Mouse (Mus musculus) midbrain, embryonic 12.5 days (tissue): ENCODE results near the gene Grm8. TPM values are rescaled to one million over a fixed set of nuclear protein-coding genes. Genes with fewer than 3 reads are reported as not detected.

ENCODE experiments used
- ATAC-seq: fragments of 200-750 bp; cut with Nextera tagmentation; 2 replicates; pipeline ENCODE4 v1.8.0; 2017; ENCODE audit warnings: low read depth, moderate TSS enrichment, moderate library complexity; ENCODE audit not compliant: low FRiP score
- H3K27ac ChIP-seq: fragments of 300-500 bp; sonication (generic); replicated peaks from 2 replicates; pipeline ENCODE4 v1.5.1; 2016; ENCODE audit warnings: mild to moderate bottlenecking
- H3K27me3 ChIP-seq: fragments of 300-500 bp; sonication (generic); 2 replicates; pipeline ENCODE4 v1.6.1; 2016; ENCODE audit warnings: mild to moderate bottlenecking
- H3K36me3 ChIP-seq: fragments of 300-500 bp; sonication (generic); 2 replicates; pipeline ENCODE4 v1.6.1; 2016
- H3K4me1 ChIP-seq: fragments of 300-500 bp; sonication (generic); 2 replicates; pipeline ENCODE4 v1.6.1; 2016
- H3K4me2 ChIP-seq: fragments of 300-500 bp; sonication (generic); replicated peaks from 2 replicates; pipeline ENCODE4 v1.6.1; 2016; ENCODE audit warnings: mild to moderate bottlenecking, moderate library complexity
- H3K4me3 ChIP-seq: fragments of 300-500 bp; sonication (generic); 2 replicates; pipeline ENCODE4 v1.5.1; 2016; ENCODE audit warnings: mild to moderate bottlenecking
- H3K9ac ChIP-seq: fragments of 300-500 bp; sonication (generic); replicated peaks from 2 replicates; pipeline ENCODE4 v1.6.1; 2016; ENCODE audit warnings: mild to moderate bottlenecking, moderate library complexity
- H3K9me3 ChIP-seq: fragments of 300-500 bp; sonication (generic); 2 replicates; pipeline ENCODE4 v1.6.1; 2016; ENCODE audit warnings: mild to moderate bottlenecking
- WGBS: fragments of 180-500 bp; shearing (Covaris S2); methylation state at CpG from one replicate; pipeline ENCODE4 v1.1.7; 2016; 5-methylcytosine and 5-hydroxymethylcytosine counted together
- polyA plus RNA-seq: library from polyadenylated mRNA; unstranded; fragments of >200 nt; fragmentation: Nextera tagmentation; extraction: Ambion mirVana; gene quantifications from 2 replicates; pipeline ENCODE4 v1.2.1, GENCODE M21; 2016

Grm8 gene
- polyA plus RNA-seq, 1 experiment from 2014 or later: 6.4 TPM

- 77% methylated on average over 1 of the region's 1 CpGs for WGBS
- H3K9me3 ChIP-seq: no peaks in the 10 kb centered on the region
- H3K27me3 ChIP-seq: no peaks in the 10 kb centered on the region
- ATAC-seq: no peak
- no peak overlapping the region for H3K4me3 ChIP-seq
- H3K36me3 ChIP-seq: no peaks in the 10 kb centered on the region
- H3K4me1 ChIP-seq: no peaks in the 10 kb centered on the region
- H3K4me2 ChIP-seq: no peak overlapping the region
- H3K9ac ChIP-seq: no peak overlapping the region
- H3K27ac ChIP-seq: no peak overlapping the region
Observed at GRCm38 (mm10) chr6:28017653-28018052, 117.3 kb downstream of the Grm8 start.

DNA sequence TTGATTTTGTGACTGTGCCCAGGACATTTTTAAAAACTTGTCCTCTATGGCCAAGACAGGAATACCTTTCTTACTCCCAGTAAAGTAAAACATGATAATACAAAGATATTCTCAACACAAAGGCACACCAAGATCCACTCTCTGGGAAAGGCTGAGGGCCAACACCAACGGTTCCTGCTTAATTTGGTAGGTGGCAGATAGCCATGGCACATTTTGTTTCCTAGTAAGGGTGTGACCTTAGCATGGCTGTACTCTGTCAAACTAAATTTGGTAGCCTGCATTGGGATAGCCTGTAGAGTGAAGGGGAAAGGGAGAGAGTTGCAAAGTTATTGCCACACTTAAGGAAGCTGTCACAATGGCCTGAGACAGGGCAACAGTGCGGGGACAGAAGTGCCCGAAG is 128.0 kb downstream of the Grm8 start:
- Histone ChIP-seq H3K4me1 (no peaks in the 10 kb centered on the region), H3K4me3 (no peak overlapping the region), H3K27ac (no peak overlapping the region), H3K27me3 (no peaks in the 10 kb centered on the region), H3K4me2 (no peak overlapping the region), H3K9ac (no peak overlapping the region), H3K9me3 (no peaks in the 10 kb centered on the region), H3K36me3 (no peaks in the 10 kb centered on the region)
- ATAC-seq: no peak
- 91% methylated on average over 3 of the region's 3 CpGs for WGBS

- Histone ChIP-seq H3K4me1 (no peaks in the 10 kb centered on the region), H3K9me3 (no peaks in the 10 kb centered on the region), H3K27ac (no peak overlapping the region), H3K4me2 (no peak overlapping the region), H3K27me3 (no peaks in the 10 kb centered on the region), H3K9ac (no peak overlapping the region), H3K4me3 (no peak overlapping the region), H3K36me3 (no peaks in the 10 kb centered on the region)
- WGBS: 91% methylated on average over 2 of the region's 2 CpGs
- ATAC-seq: no peak
Observed at GRCm38 (mm10) chr6:27997250-27997649, 137.7 kb downstream of the Grm8 start.

DNA sequence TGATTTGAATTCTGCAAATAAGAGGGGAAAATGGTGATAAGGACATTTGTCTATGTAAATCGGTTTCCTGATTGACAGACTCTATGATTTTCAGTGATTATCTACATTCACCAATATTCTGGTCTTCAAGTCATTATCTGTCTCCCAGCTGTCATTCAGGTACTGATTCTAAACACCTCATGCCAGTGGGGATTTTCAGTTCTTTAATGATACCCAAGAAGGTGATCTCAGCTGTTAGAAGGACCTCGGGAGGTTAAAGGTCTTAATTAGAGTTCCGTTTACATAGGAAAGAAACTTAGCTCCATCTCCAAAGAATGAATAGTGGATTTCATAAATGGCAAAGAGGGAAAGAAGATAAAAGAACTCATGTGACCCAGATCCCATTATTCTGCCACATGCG is 143.7 kb downstream of the Grm8 start:
- WGBS: 54% methylated on average over 4 of the region's 4 CpGs
- no peak overlapping the region for H3K4me3 ChIP-seq
- peak; percentile 56 for ATAC-seq

GRCm38 (mm10) chr6:27982598-27982997 is 152.4 kb downstream of the Grm8 start:
- Histone ChIP-seq H3K36me3 (no peaks in the 10 kb centered on the region), H3K9ac (no peak overlapping the region), H3K4me3 (no peak overlapping the region), H3K4me1 (no peaks in the 10 kb centered on the region), H3K9me3 (no peaks in the 10 kb centered on the region), H3K27me3 (no peaks in the 10 kb centered on the region), H3K27ac (no peak overlapping the region), H3K4me2 (no peak overlapping the region)
- no peak for ATAC-seq
- 79% methylated on average over 3 of the region's 3 CpGs for whole genome bisulfite sequencing

More for the DNA sequence above, 143.7 kb downstream of the Grm8 start:
- Histone ChIP-seq H3K9ac (no peak overlapping the region), H3K4me2 (no peak overlapping the region), H3K9me3 (no peaks in the 10 kb centered on the region), H3K36me3 (no peaks in the 10 kb centered on the region), H3K4me1 (no peaks in the 10 kb centered on the region), H3K27ac (no peak overlapping the region), H3K27me3 (no peaks in the 10 kb centered on the region)

DNA sequence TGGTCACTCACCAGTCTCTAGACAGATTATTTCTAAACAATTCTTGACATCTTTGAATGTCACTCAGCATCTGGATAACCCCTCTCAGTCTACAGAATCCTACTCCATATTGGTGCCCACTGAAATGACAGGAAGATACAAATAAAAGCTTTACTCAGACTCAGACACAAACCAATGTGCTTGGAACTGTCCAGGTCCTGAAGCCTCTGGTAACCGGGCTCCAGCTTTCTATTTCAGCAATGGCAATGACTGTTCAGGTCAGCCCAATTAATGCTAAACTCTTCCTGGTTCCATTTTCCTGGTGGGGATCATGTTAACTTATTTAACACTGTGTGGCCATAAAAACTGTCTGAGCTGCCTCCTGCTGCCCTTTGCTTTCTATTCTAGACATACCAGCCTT is 153.0 kb downstream of the Grm8 start:
- Histone ChIP-seq H3K4me3 (no peak overlapping the region), H3K4me2 (no peak overlapping the region), H3K9ac (no peak overlapping the region), H3K9me3 (no peaks in the 10 kb centered on the region), H3K36me3 (no peaks in the 10 kb centered on the region), H3K4me1 (no peaks in the 10 kb centered on the region), H3K27ac (no peak overlapping the region), H3K27me3 (no peaks in the 10 kb centered on the region)
- no peak for ATAC-seq
- WGBS: 46% methylated on average over 1 of the region's 1 CpGs

DNA sequence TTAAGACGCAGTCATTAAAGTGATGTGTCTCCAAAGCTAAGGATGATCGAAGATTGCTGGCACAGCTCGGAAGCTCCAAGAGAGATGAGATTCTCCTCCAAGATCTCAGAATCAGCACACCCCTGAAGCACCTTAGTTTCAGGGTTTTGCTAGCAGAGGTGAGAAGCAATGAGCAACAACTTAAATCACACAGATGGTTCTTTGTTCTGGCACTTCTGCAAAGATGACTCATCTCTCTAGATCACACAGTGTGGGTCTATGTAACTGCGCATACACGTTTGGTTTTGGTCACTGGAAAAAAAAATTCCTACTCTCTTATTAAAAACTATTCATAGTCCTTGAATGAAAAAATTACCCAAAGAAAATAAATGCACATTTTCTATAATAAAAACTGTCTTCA is 157.6 kb downstream of the Grm8 start:
- no peak for ATAC-seq
- Histone ChIP-seq H3K4me3 (no peak overlapping the region), H3K4me1 (no peaks in the 10 kb centered on the region), H3K9me3 (no peaks in the 10 kb centered on the region), H3K27ac (no peak overlapping the region), H3K9ac (no peak overlapping the region), H3K4me2 (no peak overlapping the region), H3K27me3 (no peaks in the 10 kb centered on the region), H3K36me3 (no peaks in the 10 kb centered on the region)
- WGBS: 93% methylated on average over 5 of the region's 5 CpGs

DNA sequence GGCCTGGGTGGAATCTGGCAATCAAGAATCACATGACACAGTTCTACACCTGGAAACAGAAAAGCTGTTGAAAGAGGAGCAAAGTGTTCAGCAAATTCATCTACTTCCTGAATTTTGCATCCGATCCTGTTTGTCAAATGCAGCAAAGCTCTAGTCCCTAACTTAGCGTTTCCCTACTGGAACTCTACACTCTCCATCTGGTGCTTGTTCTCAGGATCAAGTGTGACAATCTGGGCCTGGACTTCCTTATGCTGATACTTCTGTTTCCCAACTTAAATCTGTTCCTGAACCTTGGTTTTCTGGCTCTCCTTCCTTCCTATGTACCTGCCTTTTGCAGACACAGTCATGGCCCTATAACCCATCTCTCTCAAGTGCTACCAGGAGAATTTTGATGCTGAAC is 166.1 kb downstream of the Grm8 start:
- Histone ChIP-seq H3K4me1 (no peaks in the 10 kb centered on the region), H3K9me3 (no peaks in the 10 kb centered on the region), H3K4me3 (no peak overlapping the region), H3K27me3 (no peaks in the 10 kb centered on the region), H3K36me3 (no peaks in the 10 kb centered on the region), H3K27ac (no peak overlapping the region), H3K9ac (no peak overlapping the region), H3K4me2 (no peak overlapping the region)
- ATAC-seq: no peak
- 95% methylated on average over 2 of the region's 2 CpGs for WGBS

GRCm38 (mm10) chr6:27967037-27967436 is 167.9 kb downstream of the Grm8 start:
- Histone ChIP-seq H3K4me2 (no peak overlapping the region), H3K9ac (no peak overlapping the region), H3K4me1 (no peaks in the 10 kb centered on the region), H3K27ac (no peak overlapping the region), H3K36me3 (no peaks in the 10 kb centered on the region), H3K9me3 (no peaks in the 10 kb centered on the region), H3K4me3 (no peak overlapping the region), H3K27me3 (no peaks in the 10 kb centered on the region)
- WGBS: 94% methylated on average over 3 of the region's 3 CpGs
- ATAC-seq: no peak

DNA sequence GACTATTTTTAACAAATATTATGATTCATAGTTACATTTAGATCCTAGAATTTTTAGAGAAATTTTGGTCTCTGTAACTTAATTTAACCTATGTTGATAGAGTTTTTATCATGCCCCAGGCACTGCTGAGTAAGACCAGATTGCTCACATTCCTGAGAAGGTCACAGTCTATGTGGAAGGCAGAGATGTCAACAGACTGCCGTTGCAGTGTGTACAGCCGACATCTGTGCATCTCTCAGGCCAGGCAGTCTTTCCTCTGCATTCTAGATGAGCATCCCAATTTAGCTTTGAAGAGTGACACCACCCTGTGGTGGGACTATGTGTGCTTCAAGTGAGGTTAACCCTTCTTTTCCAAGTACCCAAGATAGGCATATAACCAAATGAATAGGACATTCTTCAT is 169.7 kb downstream of the Grm8 start:
- Histone ChIP-seq H3K4me2 (no peak overlapping the region), H3K9me3 (no peaks in the 10 kb centered on the region), H3K36me3 (no peaks in the 10 kb centered on the region), H3K4me1 (no peaks in the 10 kb centered on the region), H3K9ac (no peak overlapping the region), H3K27ac (no peak overlapping the region), H3K4me3 (no peak overlapping the region), H3K27me3 (no peaks in the 10 kb centered on the region)
- WGBS: 74% methylated on average over 2 of the region's 2 CpGs
- ATAC-seq: no peak

GRCm38 (mm10) chr6:27963887-27964286 is 171.1 kb downstream of the Grm8 start:
- no peaks in the 10 kb centered on the region for H3K36me3 ChIP-seq
- ATAC-seq: no peak
- no peak overlapping the region for H3K27ac ChIP-seq
- 69% methylated on average over 1 of the region's 1 CpGs for WGBS
- no peaks in the 10 kb centered on the region for H3K4me1 ChIP-seq
- no peaks in the 10 kb centered on the region for H3K9me3 ChIP-seq
- no peaks in the 10 kb centered on the region for H3K27me3 ChIP-seq
- H3K9ac ChIP-seq: no peak overlapping the region
- H3K4me2 ChIP-seq: no peak overlapping the region
- no peak overlapping the region for H3K4me3 ChIP-seq

GRCm38 (mm10) chr6:27956278-27956857 is 178.6 kb downstream of the Grm8 start:
- ATAC-seq: no peak
- H3K4me2 ChIP-seq: no peak overlapping the region
- no peaks in the 10 kb centered on the region for H3K36me3 ChIP-seq
- WGBS: 76% methylated on average over 6 of the region's 6 CpGs
- no peak overlapping the region for H3K27ac ChIP-seq
- H3K27me3 ChIP-seq: no peaks in the 10 kb centered on the region
- H3K4me1 ChIP-seq: no peaks in the 10 kb centered on the region
- no peak overlapping the region for H3K9ac ChIP-seq
- no peaks in the 10 kb centered on the region for H3K9me3 ChIP-seq
- H3K4me3 ChIP-seq: no peak overlapping the region

- H3K4me3 ChIP-seq: no peak overlapping the region
- no peaks in the 10 kb centered on the region for H3K4me1 ChIP-seq
- ATAC-seq: peak; percentile 58; the same call in 1 of the 2 replicates
- no peaks in the 10 kb centered on the region for H3K9me3 ChIP-seq
- no peak overlapping the region for H3K27ac ChIP-seq
- H3K4me2 ChIP-seq: no peak overlapping the region
- H3K36me3 ChIP-seq: no peaks in the 10 kb centered on the region
- no peaks in the 10 kb centered on the region for H3K27me3 ChIP-seq
- 72% methylated on average over 5 of the region's 5 CpGs for WGBS
- no peak overlapping the region for H3K9ac ChIP-seq
Observed at GRCm38 (mm10) chr6:27951433-27951832, 183.5 kb downstream of the Grm8 start.
